Mouse (Mus musculus) lung, adult 2 months (tissue): Measurements from ENCODE around the gene AI597479.

Experiments
- CTCF ChIP-seq: fragments of 200-500 bp; IDR thresholded peaks from 2 replicates; pipeline ENCODE4 v1.5.1; 2011; ENCODE audit warnings: mild to moderate bottlenecking, low read length, control low read depth; ENCODE audit not compliant: insufficient read depth
- POLR2A ChIP-seq: fragments of 200-500 bp; IDR thresholded peaks from 2 replicates; pipeline ENCODE4 v1.6.1; 2011; ENCODE audit warnings: low read depth, mild to moderate bottlenecking, control low read depth, low read length, borderline replicate concordance; ENCODE audit errors: extremely low read depth

GRCm38 (mm10) chr1:43141555-43141961 is 43.0 kb downstream of the AI597479 start:
- TF ChIP-seq CTCF (no peak), POLR2A (no peak)
